Mouse (Mus musculus) kidney, embryonic 16.5 days (tissue): ENCODE measurements around the gene Afdn. TPM values are rescaled to one million over a fixed set of nuclear protein-coding genes. Genes with fewer than 3 reads are reported as not detected.

Experiments used
- ATAC-seq: fragments of 200-750 bp; cut with Nextera tagmentation; 2 replicates; pipeline ENCODE4 v1.8.0; 2017; ENCODE audit warnings: moderate TSS enrichment; ENCODE audit not compliant: low FRiP score, low TSS enrichment
- H3K27ac ChIP-seq: fragments of 300-500 bp; sonication (generic); 2 replicates; pipeline ENCODE4 v1.5.1; 2014; ENCODE audit warnings: low read length
- H3K27me3 ChIP-seq: fragments of 300-500 bp; sonication (generic); 2 replicates; pipeline ENCODE4 v1.6.1; 2014; ENCODE audit warnings: low read length, control low read depth, mixed read lengths; ENCODE audit not compliant: insufficient read depth
- H3K36me3 ChIP-seq: fragments of 300-500 bp; sonication (generic); 2 replicates; pipeline ENCODE4 v1.6.1; 2014; ENCODE audit warnings: low read length, control low read depth, mixed read lengths; ENCODE audit not compliant: insufficient read depth
- H3K4me1 ChIP-seq: fragments of 300-500 bp; sonication (generic); 2 replicates; pipeline ENCODE4 v1.6.1; 2014; ENCODE audit warnings: low read length, control low read depth, mixed read lengths; ENCODE audit not compliant: insufficient read depth
- H3K4me2 ChIP-seq: fragments of 300-500 bp; sonication (generic); replicated peaks from 2 replicates; pipeline ENCODE4 v1.6.1; 2014; ENCODE audit warnings: low read depth, low read length
- H3K4me3 ChIP-seq: fragments of 300-500 bp; sonication (generic); 2 replicates; pipeline ENCODE4 v1.5.1; 2014; ENCODE audit warnings: mild to moderate bottlenecking, low read length
- H3K9ac ChIP-seq: fragments of 300-500 bp; sonication (generic); replicated peaks from 2 replicates; pipeline ENCODE4 v1.6.1; 2014; ENCODE audit warnings: low read length
- H3K9me3 ChIP-seq: fragments of 300-500 bp; sonication (generic); 2 replicates; pipeline ENCODE4 v1.6.1; 2016; ENCODE audit warnings: low read length, control low read depth
- WGBS: fragments of 180-500 bp; shearing (Covaris S2); extraction: QIAGEN DNeasy Blood & Tissue Kit; methylation state at CpG from one replicate; pipeline ENCODE4 v1.1.7; 2014; 5-methylcytosine and 5-hydroxymethylcytosine counted together
- polyA plus RNA-seq: library from polyadenylated mRNA; unstranded; fragments of >200 nt; fragmentation: Nextera tagmentation; extraction: Ambion mirVana; gene quantifications from 2 replicates; pipeline ENCODE4 v1.2.1, GENCODE M21; 2015

Afdn gene
- polyA plus RNA-seq, 1 experiment from 2014 or later, result 52.7 TPM

GRCm38 (mm10) chr17:13879731-13880130 is 119.4 kb downstream of the Afdn start:
- no peak overlapping the region for H3K9ac ChIP-seq
- no peaks in the 10 kb centered on the region for H3K4me1 ChIP-seq
- no peak overlapping the region for H3K4me2 ChIP-seq
- H3K36me3 ChIP-seq, result peaks cover 24% of the 10 kb centered on the region
- no peak for ATAC-seq
- H3K27ac ChIP-seq, result no peak overlapping the region
- 91% methylated on average over 1 of the region's 1 CpGs for WGBS
- no peaks in the 10 kb centered on the region for H3K9me3 ChIP-seq
- H3K4me3 ChIP-seq, result no peak overlapping the region
- no peaks in the 10 kb centered on the region for H3K27me3 ChIP-seq

- WGBS, result 72% methylated on average over 5 of the region's 5 CpGs
- H3K27ac ChIP-seq, result no peak overlapping the region
- H3K4me1 ChIP-seq, result no peaks in the 10 kb centered on the region
- H3K4me3 ChIP-seq, result no peak overlapping the region
- H3K9me3 ChIP-seq, result no peaks in the 10 kb centered on the region
- no peak overlapping the region for H3K4me2 ChIP-seq
- H3K36me3 ChIP-seq, result peaks cover 44% of the 10 kb centered on the region
- H3K9ac ChIP-seq, result no peak overlapping the region
- ATAC-seq, result no peak
- H3K27me3 ChIP-seq, result no peaks in the 10 kb centered on the region
These were observed 123.2 kb downstream of the Afdn start for GRCm38 (mm10) chr17:13883540-13883939.

- no peak overlapping the region for H3K9ac ChIP-seq
- no peak overlapping the region for H3K4me3 ChIP-seq
- 78% methylated on average over 7 of the region's 7 CpGs for WGBS
- no peak for ATAC-seq
- no peak overlapping the region for H3K27ac ChIP-seq
- no peak overlapping the region for H3K4me2 ChIP-seq
- H3K9me3 ChIP-seq, result no peaks in the 10 kb centered on the region
- no peaks in the 10 kb centered on the region for H3K4me1 ChIP-seq
- peaks cover 28% of the 10 kb centered on the region for H3K36me3 ChIP-seq
- H3K27me3 ChIP-seq, result no peaks in the 10 kb centered on the region
These were observed 129.6 kb downstream of the Afdn start for GRCm38 (mm10) chr17:13889818-13890434.

- no peaks in the 10 kb centered on the region for H3K9me3 ChIP-seq
- H3K27ac ChIP-seq, result no peak overlapping the region
- WGBS, result 74% methylated on average over 1 of the region's 1 CpGs
- ATAC-seq, result no peak
- H3K36me3 ChIP-seq, result peaks cover 20% of the 10 kb centered on the region; the same call in 1 of the 2 replicates
- no peak overlapping the region for H3K9ac ChIP-seq
- no peak overlapping the region for H3K4me3 ChIP-seq
- no peak overlapping the region for H3K4me2 ChIP-seq
- H3K4me1 ChIP-seq, result no peaks in the 10 kb centered on the region
- H3K27me3 ChIP-seq, result no peaks in the 10 kb centered on the region
These were observed 130.6 kb downstream of the Afdn start for GRCm38 (mm10) chr17:13890932-13891331.

GRCm38 (mm10) chr17:13898838-13899237 is 138.5 kb downstream of the Afdn start:
- 85% methylated on average over 17 of the region's 17 CpGs for WGBS
- Histone ChIP-seq H3K9me3 (no peaks in the 10 kb centered on the region), H3K9ac (no peak overlapping the region), H3K4me3 (no peak overlapping the region), H3K27me3 (no peaks in the 10 kb centered on the region), H3K27ac (no peak overlapping the region), H3K4me2 (no peak overlapping the region), H3K4me1 (no peaks in the 10 kb centered on the region), H3K36me3 (peaks cover 35% of the 10 kb centered on the region)
- ATAC-seq, result 0 out of 2 replicates have a peak, but pooled peaks have one; percentile 23

- Histone ChIP-seq H3K9ac (no peak overlapping the region), H3K36me3 (peaks cover 36% of the 10 kb centered on the region), H3K27ac (no peak overlapping the region), H3K4me1 (no peaks in the 10 kb centered on the region), H3K4me3 (no peak overlapping the region), H3K4me2 (no peak overlapping the region), H3K27me3 (no peaks in the 10 kb centered on the region), H3K9me3 (no peaks in the 10 kb centered on the region)
- whole genome bisulfite sequencing, result 94% methylated on average over 7 of the region's 7 CpGs
- ATAC-seq, result no peak
These were observed 138.9 kb downstream of the Afdn start for GRCm38 (mm10) chr17:13899241-13899640.

- peaks cover 37% of the 10 kb centered on the region for H3K36me3 ChIP-seq
- H3K4me2 ChIP-seq, result no peak overlapping the region
- H3K4me3 ChIP-seq, result no peak overlapping the region
- WGBS, result 62% methylated on average over 8 of the region's 8 CpGs
- ATAC-seq, result no peak
- no peaks in the 10 kb centered on the region for H3K27me3 ChIP-seq
- H3K9ac ChIP-seq, result no peak overlapping the region
- H3K27ac ChIP-seq, result no peak overlapping the region
- no peaks in the 10 kb centered on the region for H3K9me3 ChIP-seq
- H3K4me1 ChIP-seq, result no peaks in the 10 kb centered on the region
These were observed 143.5 kb downstream of the Afdn start for GRCm38 (mm10) chr17:13903793-13904192.

- Histone ChIP-seq H3K4me2 (no peak overlapping the region), H3K4me1 (no peaks in the 10 kb centered on the region), H3K4me3 (no peak overlapping the region), H3K9ac (no peak overlapping the region), H3K27ac (no peak overlapping the region), H3K36me3 (peaks cover 27% of the 10 kb centered on the region), H3K9me3 (no peaks in the 10 kb centered on the region), H3K27me3 (no peaks in the 10 kb centered on the region)
- WGBS, result 92% methylated on average over 5 of the region's 5 CpGs
- no peak for ATAC-seq
These were observed 146.7 kb downstream of the Afdn start for GRCm38 (mm10) chr17:13907082-13907481.

- H3K27ac ChIP-seq, result no peak overlapping the region
- H3K4me1 ChIP-seq, result no peaks in the 10 kb centered on the region
- WGBS, result 89% methylated on average over 1 of the region's 1 CpGs
- peaks cover 23% of the 10 kb centered on the region for H3K36me3 ChIP-seq
- no peaks in the 10 kb centered on the region for H3K27me3 ChIP-seq
- no peak overlapping the region for H3K4me3 ChIP-seq
- ATAC-seq, result no peak
- no peak overlapping the region for H3K4me2 ChIP-seq
- H3K9me3 ChIP-seq, result no peaks in the 10 kb centered on the region
- no peak overlapping the region for H3K9ac ChIP-seq
These were observed 147.3 kb downstream of the Afdn start for GRCm38 (mm10) chr17:13907681-13908080.

GRCm38 (mm10) chr17:13913951-13914350 is 153.6 kb downstream of the Afdn start:
- WGBS, result 38% methylated on average over 4 of the region's 4 CpGs
- H3K27ac ChIP-seq, result peak overlapping the region; percentile 61

More at GRCm38 (mm10) chr17:13913951-13914350, 153.6 kb downstream of the Afdn start:
- Histone ChIP-seq H3K9ac (no peak overlapping the region), H3K36me3 (no peaks in the 10 kb centered on the region), H3K4me2 (no peak overlapping the region), H3K4me3 (no peak overlapping the region), H3K27me3 (no peaks in the 10 kb centered on the region), H3K9me3 (no peaks in the 10 kb centered on the region), H3K4me1 (peaks cover 9% of the 10 kb centered on the region; the same call in 1 of the 2 replicates)
- no peak for ATAC-seq
